Comparison of ENCODE assay signal across 8 mouse cellular contexts in genomic region chr4:121215489-121215888, GRCm38 (mm10). TPM values are rescaled to one million over a fixed set of nuclear protein-coding genes. Genes with fewer than 3 reads are reported as not detected.
DNase-seq lines count a peak whose midpoint lies in the region; ATAC-seq and TF ChIP-seq lines count a peak whose summit lies in the region.

No protein-coding gene starts in this region.

- no peak overlapping the region; the same call in 1 of the 2 replicates for H3K27ac ChIP-seq in lung, embryonic 14.5 days (ENCODE audit: low read depth)
- H3K27ac ChIP-seq in embryonic facial prominence, embryonic 14.5 days (replicated peaks; ENCODE audit: low read depth, low read length): peak overlapping the region; percentile 94; the same call in 1 of the 2 replicates
- 0 out of 2 replicates have a peak overlapping the region, but pooled peaks have one; percentile 59 for H3K27ac ChIP-seq in limb, embryonic 12.5 days
- H3K27ac ChIP-seq in stomach, embryonic 14.5 days (ENCODE audit: low read length): no peak overlapping the region

- H3K36me3 ChIP-seq in lung, embryonic 14.5 days (ENCODE audit: insufficient read depth): no peaks in the 10 kb centered on the region
- H3K36me3 ChIP-seq in embryonic facial prominence, embryonic 14.5 days (ENCODE audit: control insufficient read depth, insufficient read depth, low read length): no peaks in the 10 kb centered on the region
- H3K36me3 ChIP-seq in limb, embryonic 12.5 days: no peaks in the 10 kb centered on the region
- no peaks in the 10 kb centered on the region for H3K36me3 ChIP-seq in stomach, embryonic 14.5 days (ENCODE audit: control insufficient read depth, insufficient read depth, low read length)

- peak; percentile 43; the same call in 1 of the 2 replicates for ATAC-seq in lung, embryonic 14.5 days (ENCODE audit: insufficient read depth)
- ATAC-seq in embryonic facial prominence, embryonic 14.5 days (ENCODE audit: low read depth): no peak
- peak; percentile 28; the same call in 1 of the 2 replicates for ATAC-seq in limb, embryonic 12.5 days (ENCODE audit: insufficient number of reproducible peaks, insufficient read depth, low FRiP score, low TSS enrichment, low read depth)
- no peak for ATAC-seq in stomach, embryonic 14.5 days (ENCODE audit: insufficient number of reproducible peaks, insufficient read depth, low FRiP score, low read depth)

- H3K27me3 ChIP-seq in lung, embryonic 14.5 days (ENCODE audit: insufficient read depth, low read length): no peaks in the 10 kb centered on the region
- no peaks in the 10 kb centered on the region for H3K27me3 ChIP-seq in embryonic facial prominence, embryonic 14.5 days (replicated peaks; ENCODE audit: control insufficient read depth, insufficient read depth, low read length)
- no peaks in the 10 kb centered on the region for H3K27me3 ChIP-seq in limb, embryonic 12.5 days
- no peaks in the 10 kb centered on the region for H3K27me3 ChIP-seq in stomach, embryonic 14.5 days (ENCODE audit: control insufficient read depth, insufficient read depth, low read length)

- no peak for TF ChIP-seq CTCF in lung, embryonic 14.5 days (IDR thresholded peaks at IDR 0.05; ENCODE audit: low read depth)
- TF ChIP-seq CTCF in lung, adult 2 months (IDR thresholded peaks at IDR 0.05; ENCODE audit: insufficient read depth, low read length): no peak

- WGBS in lung, embryonic 14.5 days: 31% methylated on average over 5 of the region's 5 CpGs
- 26% methylated on average over 5 of the region's 5 CpGs for WGBS in lung, adult 2 months
- WGBS in embryonic facial prominence, embryonic 14.5 days: 25% methylated on average over 5 of the region's 5 CpGs
- 29% methylated on average over 5 of the region's 5 CpGs for WGBS in limb, embryonic 12.5 days
- 26% methylated on average over 5 of the region's 5 CpGs for WGBS in stomach, embryonic 14.5 days

- DNase-seq in lung, embryonic 14.5 days: no peak
- no peak for DNase-seq in lung, adult 2 months
- no peak for DNase-seq in embryonic facial prominence, embryonic 14.5 days (ENCODE audit: low spot score)
- no peak for DNase-seq in spleen, adult 12 weeks (ENCODE audit: low spot score)
- DNase-seq in left cerebral cortex, adult 8-10 months (ENCODE audit: low spot score in 2 of 2): no peak
- DNase-seq in thymus, postnatal 14 days: no peak

- no peaks in the 10 kb centered on the region for H3K9me3 ChIP-seq in lung, embryonic 14.5 days (ENCODE audit: low read depth, low read length)
- no peaks in the 10 kb centered on the region for H3K9me3 ChIP-seq in embryonic facial prominence, embryonic 14.5 days (ENCODE audit: control insufficient read depth, low read length)
- no peaks in the 10 kb centered on the region for H3K9me3 ChIP-seq in limb, embryonic 12.5 days
- no peaks in the 10 kb centered on the region for H3K9me3 ChIP-seq in stomach, embryonic 14.5 days (ENCODE audit: control insufficient read depth, low read depth, low read length)

- peaks cover 7% of the 10 kb centered on the region for H3K4me1 ChIP-seq in lung, embryonic 14.5 days (ENCODE audit: insufficient read depth)
- peaks cover 3% of the 10 kb centered on the region; the same call in 1 of the 2 replicates for H3K4me1 ChIP-seq in lung, adult 2 months (ENCODE audit: control insufficient read depth, insufficient read depth, low read length)
- H3K4me1 ChIP-seq in embryonic facial prominence, embryonic 14.5 days (ENCODE audit: control insufficient read depth, insufficient read depth, low read length): peaks cover 13% of the 10 kb centered on the region; the same call in 1 of the 2 replicates
- peaks cover 18% of the 10 kb centered on the region for H3K4me1 ChIP-seq in limb, embryonic 12.5 days (replicated peaks)
- peaks cover 8% of the 10 kb centered on the region; the same call in 1 of the 2 replicates for H3K4me1 ChIP-seq in stomach, embryonic 14.5 days (ENCODE audit: control insufficient read depth, insufficient read depth, low read length)

- H3K4me2 ChIP-seq in lung, embryonic 14.5 days: peak overlapping the region; percentile 85
- peak overlapping the region; percentile 50 for H3K4me2 ChIP-seq in embryonic facial prominence, embryonic 14.5 days (ENCODE audit: low read depth, low read length)
- H3K4me2 ChIP-seq in limb, embryonic 12.5 days: peak overlapping the region; percentile 59
- H3K4me2 ChIP-seq in stomach, embryonic 14.5 days (replicated peaks; ENCODE audit: low read depth, low read length): peak overlapping the region; percentile 50

- TF ChIP-seq POLR2A in lung, adult 2 months (IDR thresholded peaks at IDR 0.05; ENCODE audit: borderline replicate concordance, extremely low read depth, low read depth, low read length): no peak

- H3K4me3 ChIP-seq in lung, embryonic 14.5 days (ENCODE audit: low read depth, low read length): peak overlapping the region; percentile 95
- no peak overlapping the region for H3K4me3 ChIP-seq in lung, adult 2 months (replicated peaks; ENCODE audit: extremely low read depth, low read depth, low read length)
- peak overlapping the region; percentile 98 for H3K4me3 ChIP-seq in embryonic facial prominence, embryonic 14.5 days (ENCODE audit: low read depth, low read length)
- peak overlapping the region; percentile 84 for H3K4me3 ChIP-seq in limb, embryonic 12.5 days (replicated peaks)
- H3K4me3 ChIP-seq in stomach, embryonic 14.5 days (ENCODE audit: low read depth, low read length): peak overlapping the region; percentile 94

- peak overlapping the region; percentile 48; the same call in 1 of the 2 replicates for H3K9ac ChIP-seq in lung, embryonic 14.5 days
- peak overlapping the region; percentile 99 for H3K9ac ChIP-seq in embryonic facial prominence, embryonic 14.5 days (ENCODE audit: low read depth, low read length)
- H3K9ac ChIP-seq in limb, embryonic 12.5 days (replicated peaks): peak overlapping the region; percentile 96
- 0 out of 2 replicates have a peak overlapping the region, but pooled peaks have one; percentile 10 for H3K9ac ChIP-seq in stomach, embryonic 14.5 days (replicated peaks; ENCODE audit: low read depth, low read length)

RNA-seq across cellular contexts. Expression of gene Rlf, which starts 0.6 kb away (rescaled TPM):
- polyA plus RNA-seq in lung, embryonic 14.5 days (2014; fragmentation: Nextera tagmentation; extraction: Ambion mirVana): 23.2 and 24.6 TPM in 2 replicates
- polyA plus RNA-seq in lung, adult 2 months (2012; rRNA removed): 2.8 and 3.9 TPM in 2 replicates
- 18.6 and 20.3 TPM in 2 replicates for polyA plus RNA-seq in embryonic facial prominence, embryonic 14.5 days (2014; fragmentation: Nextera tagmentation; extraction: Ambion mirVana)
- polyA plus RNA-seq in limb, embryonic 12.5 days (2016; fragmentation: Nextera tagmentation; extraction: Ambion mirVana): 36.7 and 39.4 TPM in 2 replicates
- 27.3 and 28.5 TPM in 2 replicates for polyA plus RNA-seq in stomach, embryonic 14.5 days (2014; fragmentation: Nextera tagmentation; extraction: Ambion mirVana)
- 10 to 100 TPM; 24.7 to 27.1 (median 25.8) TPM for total RNA-seq in left cerebral cortex, adult 8-10 months (2022)

Comparison
In these comparisons a context has a peak if more than half of its experiments do, and no peak if none do; other contexts are left out.
1. ATAC-seq: peak in lung, embryonic 14.5 days (single experiment) and limb, embryonic 12.5 days (single experiment); none in embryonic facial prominence, embryonic 14.5 days (single experiment) and stomach, embryonic 14.5 days (single experiment).
2. H3K27ac ChIP-seq: peak in embryonic facial prominence, embryonic 14.5 days (single experiment) and limb, embryonic 12.5 days (single experiment); none in lung, embryonic 14.5 days (single experiment) and stomach, embryonic 14.5 days (single experiment).
3. H3K9ac ChIP-seq: peak in every context shown above with its lines; median percentile 99 in embryonic facial prominence, embryonic 14.5 days; 96 in limb, embryonic 12.5 days; 48 in lung, embryonic 14.5 days; 10 in stomach, embryonic 14.5 days.
4. Peak in every context shown above with its lines, with median percentiles within 50 percentile points of each other: H3K4me2 ChIP-seq.